Mouse (Mus musculus) lung, postnatal 0 days (tissue): ENCODE data around the gene Fam181b. TPM values are rescaled to one million over a fixed set of nuclear protein-coding genes. Genes with fewer than 3 reads are reported as not detected.

Source experiments
- ATAC-seq: fragments of 200-750 bp; cut with Nextera tagmentation; 2 replicates; pipeline ENCODE4 v1.8.0; 2017; ENCODE audit warnings: moderate library complexity
- DNase-seq: peaks from one replicate; pipeline ENCODE4 v3.0.0-alpha.2; 2016; ENCODE audit warnings: low spot score
- H3K27ac ChIP-seq: fragments of 300-500 bp; sonication (generic); 2 replicates; pipeline ENCODE4 v1.5.1; 2014; ENCODE audit warnings: antibody characterized with exemption, mild to moderate bottlenecking, low read length, mixed read lengths
- H3K27me3 ChIP-seq: fragments of 300-500 bp; sonication (generic); replicated peaks from 2 replicates; pipeline ENCODE4 v1.6.1; 2014; ENCODE audit warnings: low read length, mixed read lengths; ENCODE audit not compliant: insufficient read depth
- H3K36me3 ChIP-seq: fragments of 300-500 bp; sonication (generic); 2 replicates; pipeline ENCODE4 v1.6.1; 2014; ENCODE audit warnings: low read length, mixed read lengths; ENCODE audit not compliant: insufficient read depth
- H3K4me1 ChIP-seq: fragments of 300-500 bp; sonication (generic); 2 replicates; pipeline ENCODE4 v1.6.1; 2014; ENCODE audit warnings: antibody characterized with exemption, low read depth, low read length, mixed read lengths; ENCODE audit not compliant: insufficient read depth
- H3K4me2 ChIP-seq: fragments of 300-500 bp; sonication (generic); replicated peaks from 2 replicates; pipeline ENCODE4 v1.6.1; 2014; ENCODE audit warnings: low read depth, mild to moderate bottlenecking, low read length, moderate library complexity, mixed read lengths
- H3K4me3 ChIP-seq: fragments of 300-500 bp; sonication (generic); 2 replicates; pipeline ENCODE4 v1.5.1; 2014; ENCODE audit warnings: low read depth, low read length
- H3K9ac ChIP-seq: fragments of 300-500 bp; sonication (generic); replicated peaks from 2 replicates; pipeline ENCODE4 v1.6.1; 2014; ENCODE audit warnings: low read depth, mild to moderate bottlenecking
- H3K9me3 ChIP-seq: fragments of 300-500 bp; sonication (generic); 2 replicates; pipeline ENCODE4 v1.6.1; 2016; ENCODE audit warnings: low read length, mixed read lengths
- CTCF ChIP-seq: IDR thresholded peaks from 2 replicates; pipeline ENCODE4 v1.5.1; 2016; ENCODE audit warnings: antibody characterized with exemption, mild to moderate bottlenecking
- EP300 ChIP-seq: IDR thresholded peaks from 2 replicates; pipeline ENCODE4 v1.6.1; 2016; ENCODE audit warnings: antibody characterized with exemption, mild to moderate bottlenecking, control low read depth
- WGBS: fragments of 180-500 bp; shearing (Covaris S2); extraction: QIAGEN DNeasy Blood & Tissue Kit; methylation state at CpG from one replicate; pipeline ENCODE4 v1.1.7; 2014; 5-methylcytosine and 5-hydroxymethylcytosine counted together
- polyA plus RNA-seq: library from polyadenylated mRNA; unstranded; fragments of >200 nt; fragmentation: Nextera tagmentation; extraction: Ambion mirVana; gene quantifications from 2 replicates; pipeline ENCODE4 v1.2.1, GENCODE M21; 2015

The Fam181b gene
- polyA plus RNA-seq, 1 experiment from 2014 or later, result 6.6 TPM

DNA sequence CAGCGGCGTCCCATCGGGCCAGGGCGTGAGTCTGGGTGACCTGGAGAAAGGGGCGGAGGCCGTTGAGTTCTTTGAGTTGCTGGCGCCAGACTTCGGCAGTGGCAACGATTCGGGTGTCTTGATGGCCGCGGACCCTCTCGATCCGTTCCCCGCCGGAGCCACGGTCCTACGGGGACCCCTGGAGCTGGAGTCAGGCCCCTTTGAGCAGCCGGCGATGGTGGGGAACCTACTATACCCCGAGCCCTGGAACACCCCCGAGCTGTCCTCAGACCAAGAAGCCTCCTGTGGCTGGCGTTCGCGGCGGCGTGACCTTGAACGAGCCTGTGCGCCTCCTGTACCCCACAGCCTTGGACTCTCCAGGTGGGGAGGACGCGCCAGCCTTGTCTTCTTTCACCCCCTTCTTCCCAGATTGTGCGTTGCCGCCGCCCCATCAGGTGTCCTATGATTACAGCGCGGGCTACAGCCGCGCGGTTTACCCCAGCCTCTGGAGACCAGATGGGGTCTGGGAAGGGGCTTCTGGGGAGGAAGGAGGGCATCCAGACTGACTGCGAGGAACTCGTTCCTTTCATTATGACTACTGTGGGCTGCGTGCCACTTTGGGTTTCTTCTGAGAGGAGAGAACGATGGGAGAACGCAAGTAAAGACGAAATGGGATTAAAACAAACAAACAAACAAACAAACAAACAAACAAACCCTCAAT is 1.2 kb downstream of the Fam181b start:
- peak overlapping the region; percentile 56 for H3K4me3 ChIP-seq
- no peaks in the 10 kb centered on the region for H3K9me3 ChIP-seq
- no peak overlapping the region for H3K27ac ChIP-seq
- H3K36me3 ChIP-seq, result no peaks in the 10 kb centered on the region
- no peaks in the 10 kb centered on the region for H3K4me1 ChIP-seq
- peak overlapping the region; percentile 81 for H3K4me2 ChIP-seq
- WGBS, result 2% methylated on average over 42 of the region's 45 CpGs
- ATAC-seq, result 0 out of 2 replicates have a peak, but pooled peaks have one; percentile 11
- H3K9ac ChIP-seq, result peak overlapping the region; percentile 40; the same call in 1 of the 2 replicates
- DNase-seq, result no peak
- H3K27me3 ChIP-seq, result peaks cover 6% of the 10 kb centered on the region; the same call in 1 of the 2 replicates
- no peak for TF ChIP-seq EP300
- no peak for TF ChIP-seq CTCF

DNA sequence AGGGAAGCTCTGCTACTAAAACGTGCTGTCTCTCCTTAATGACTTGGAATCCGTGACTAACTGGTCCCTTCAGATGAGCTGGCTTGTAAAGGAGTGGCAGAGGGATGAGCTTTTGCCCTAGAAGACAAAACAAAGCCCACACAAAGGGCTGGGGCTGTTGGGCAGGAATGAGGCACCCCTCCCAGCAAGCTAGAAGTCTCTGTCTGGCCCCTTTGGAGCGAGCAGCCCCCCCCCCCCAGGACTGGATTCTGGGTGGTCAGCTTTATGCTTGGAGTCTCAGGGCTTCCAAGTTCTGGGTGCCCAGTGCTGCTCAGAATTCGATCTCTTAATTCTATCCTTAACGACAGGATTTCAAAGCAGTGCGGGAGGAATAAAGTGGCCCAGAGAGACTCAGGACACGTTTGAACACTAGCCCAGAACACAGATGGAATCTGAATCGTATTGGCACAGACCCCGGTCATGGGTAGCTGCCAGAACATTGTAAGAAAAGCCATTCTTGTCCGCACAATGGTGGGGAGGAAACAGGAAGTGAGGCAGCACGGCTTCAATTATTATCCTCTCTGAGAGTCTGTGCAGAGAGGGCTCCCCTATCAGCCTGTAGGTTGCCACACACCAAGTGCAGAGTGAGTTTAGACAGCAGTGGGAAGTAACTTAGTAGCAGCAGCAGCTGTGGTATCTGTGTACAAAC is 13.8 kb downstream of the Fam181b start:
- WGBS, result 12% methylated on average over 11 of the region's 11 CpGs
- peak; percentile 89 for ATAC-seq
- H3K9me3 ChIP-seq, result no peaks in the 10 kb centered on the region
- no peak overlapping the region for H3K4me2 ChIP-seq
- 0 out of 2 replicates have a peak overlapping the region, but pooled peaks have one; percentile 20 for H3K27ac ChIP-seq
- no peaks in the 10 kb centered on the region for H3K27me3 ChIP-seq
- TF ChIP-seq CTCF (peak; percentile 30), EP300 (peak; percentile 52; the same call in 1 of the 2 replicates)
- H3K4me3 ChIP-seq, result no peak overlapping the region
- H3K9ac ChIP-seq, result no peak overlapping the region
- H3K4me1 ChIP-seq, result no peaks in the 10 kb centered on the region
- H3K36me3 ChIP-seq, result no peaks in the 10 kb centered on the region
- DNase-seq, result peak; percentile 78

DNA sequence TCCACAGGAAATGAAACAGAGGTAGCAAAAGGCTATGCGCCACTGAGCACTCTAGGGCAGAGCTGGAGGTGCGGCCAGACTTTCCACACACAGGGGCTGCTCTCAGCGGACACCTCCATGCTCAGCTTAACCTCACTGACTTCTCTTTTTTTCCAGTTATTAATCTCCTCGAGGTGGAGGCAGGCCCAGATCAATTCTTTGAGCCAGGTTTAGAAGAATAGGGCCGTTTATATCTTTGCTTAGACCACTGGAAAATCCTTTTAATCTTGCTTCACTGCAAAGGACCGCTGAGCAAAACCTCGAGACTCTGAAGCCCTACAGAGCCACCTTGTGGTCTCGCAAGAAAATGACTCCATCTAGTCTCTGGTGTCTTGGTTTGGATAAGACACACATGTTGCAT is 15.8 kb downstream of the Fam181b start:
- Histone ChIP-seq H3K4me1 (no peaks in the 10 kb centered on the region), H3K27ac (no peak overlapping the region), H3K27me3 (no peaks in the 10 kb centered on the region), H3K36me3 (no peaks in the 10 kb centered on the region), H3K9ac (no peak overlapping the region), H3K4me3 (no peak overlapping the region), H3K4me2 (peak overlapping the region; percentile 17; the same call in 1 of the 2 replicates), H3K9me3 (no peaks in the 10 kb centered on the region)
- TF ChIP-seq CTCF (peak; percentile 74), EP300 (no peak)
- DNase-seq (peak; percentile 71), ATAC-seq (0 out of 2 replicates have a peak, but pooled peaks have one; percentile 42)
- 12% methylated on average over 8 of the region's 8 CpGs for WGBS

DNA sequence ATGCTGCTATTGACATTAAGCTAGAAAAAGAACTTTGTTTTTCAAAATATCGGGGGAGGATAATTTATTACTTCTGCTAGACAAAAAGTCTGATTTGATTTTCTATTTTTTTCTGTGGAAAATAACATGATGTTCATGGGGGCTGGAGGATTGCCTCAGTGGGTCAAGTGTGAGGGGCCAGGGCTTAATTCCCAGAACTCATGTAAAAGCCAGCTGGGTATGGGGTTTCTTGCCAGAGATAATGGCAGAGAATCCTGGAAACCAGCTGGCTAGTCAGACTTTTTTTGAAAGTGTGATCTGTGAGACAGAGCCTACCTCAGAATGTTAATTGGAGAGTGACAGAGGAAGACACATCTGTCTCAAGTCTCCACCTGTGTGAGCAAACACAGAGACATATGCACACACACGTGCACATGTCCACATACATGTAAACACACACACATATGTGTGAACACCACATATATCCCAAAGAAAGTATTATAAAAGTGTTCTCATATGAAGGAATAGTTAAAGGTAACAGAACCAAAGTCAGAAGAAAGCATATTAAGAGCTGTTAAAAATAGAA is 25.2 kb downstream of the Fam181b start:
- WGBS, result 80% methylated on average over 2 of the region's 2 CpGs
- H3K4me1 ChIP-seq, result no peaks in the 10 kb centered on the region
- H3K9ac ChIP-seq, result no peak overlapping the region
- H3K9me3 ChIP-seq, result no peaks in the 10 kb centered on the region
- no peaks in the 10 kb centered on the region for H3K27me3 ChIP-seq
- no peaks in the 10 kb centered on the region for H3K36me3 ChIP-seq
- ATAC-seq (no peak), DNase-seq (no peak)
- no peak overlapping the region for H3K4me2 ChIP-seq
- H3K4me3 ChIP-seq, result no peak overlapping the region
- no peak overlapping the region for H3K27ac ChIP-seq
- TF ChIP-seq EP300 (no peak), CTCF (no peak)

DNA sequence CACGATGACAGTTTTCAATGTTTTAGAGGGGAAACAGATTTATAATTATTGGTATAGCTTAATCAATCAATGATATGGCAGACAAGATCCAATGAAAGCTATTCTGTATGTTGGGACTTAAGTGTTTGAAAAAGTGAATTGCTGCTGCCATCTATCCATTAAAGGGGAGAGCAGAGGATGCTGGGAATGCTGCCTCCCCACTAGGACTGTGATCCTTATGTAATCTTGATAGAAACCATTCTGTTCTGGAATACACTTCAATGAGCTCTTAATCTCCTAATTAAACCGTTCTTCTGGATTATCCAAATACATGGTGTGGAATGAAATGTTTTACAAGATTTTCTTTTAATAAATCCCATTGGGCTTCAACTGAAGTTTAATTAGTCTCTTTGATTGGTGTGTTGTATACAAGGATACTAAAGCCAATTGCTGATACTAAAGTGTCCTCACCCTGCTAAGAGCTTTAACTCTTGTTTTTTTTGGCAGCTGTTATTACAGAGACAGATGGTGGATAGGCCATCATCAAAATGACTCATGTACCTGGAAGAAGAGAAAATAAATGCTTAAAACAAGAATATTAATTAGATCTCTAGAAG is 30.8 kb downstream of the Fam181b start:
- H3K27me3 ChIP-seq, result no peaks in the 10 kb centered on the region
- H3K27ac ChIP-seq, result no peak overlapping the region
- H3K4me2 ChIP-seq, result no peak overlapping the region
- no peak for TF ChIP-seq CTCF
- no peak for TF ChIP-seq EP300
- H3K4me3 ChIP-seq, result no peak overlapping the region
- H3K4me1 ChIP-seq, result no peaks in the 10 kb centered on the region
- H3K36me3 ChIP-seq, result no peaks in the 10 kb centered on the region
- no peak for ATAC-seq
- no peaks in the 10 kb centered on the region for H3K9me3 ChIP-seq
- WGBS, result 70% methylated on average over 2 of the region's 2 CpGs
- DNase-seq, result no peak
- H3K9ac ChIP-seq, result no peak overlapping the region

DNA sequence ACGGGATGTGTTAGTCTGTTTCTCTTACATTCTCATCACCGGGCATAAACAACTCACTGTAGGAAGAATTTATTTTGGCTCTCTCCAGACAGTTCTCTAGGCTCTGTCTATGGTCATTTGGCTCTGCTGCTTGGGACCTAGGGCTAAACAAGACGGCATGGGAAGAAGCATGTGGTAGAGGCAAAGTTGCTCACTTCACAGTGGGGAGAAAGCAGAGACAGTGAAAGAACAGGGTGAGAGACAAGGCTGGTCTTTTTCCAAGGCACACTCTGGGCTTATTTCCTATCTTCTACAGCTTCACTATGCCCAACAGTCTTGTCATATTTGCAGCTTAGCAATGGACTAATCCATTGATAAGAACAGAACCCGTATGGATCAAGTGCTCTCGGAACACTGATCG is 31.4 kb downstream of the Fam181b start:
- ATAC-seq (no peak), DNase-seq (no peak)
- H3K36me3 ChIP-seq, result no peaks in the 10 kb centered on the region
- no peak overlapping the region for H3K9ac ChIP-seq
- H3K9me3 ChIP-seq, result no peaks in the 10 kb centered on the region
- 85% methylated on average over 6 of the region's 6 CpGs for WGBS
- H3K27ac ChIP-seq, result no peak overlapping the region
- no peaks in the 10 kb centered on the region for H3K27me3 ChIP-seq
- H3K4me1 ChIP-seq, result no peaks in the 10 kb centered on the region
- H3K4me3 ChIP-seq, result no peak overlapping the region
- H3K4me2 ChIP-seq, result no peak overlapping the region
- TF ChIP-seq EP300, result no peak
- TF ChIP-seq CTCF, result no peak
